In genomic region chr16:52071766-52072209, GRCm38 (mm10) we compare ENCODE assay signal across 10 mouse cellular contexts. TPM values are rescaled to one million over a fixed set of nuclear protein-coding genes. Genes with fewer than 3 reads are reported as not detected.
DNase-seq lines count a peak whose midpoint lies in the region; ATAC-seq and TF ChIP-seq lines count a peak whose summit lies in the region.
"Had no signal": no experiment of that assay in that cellular context is flagged by ENCODE, and none has a peak within 500 bp of the region (broad histone marks: within the 10 kb centered on the region; RNA-seq: fewer than 3 reads in every experiment).

No protein-coding gene starts in this region.

- H3K4me3 ChIP-seq in lung, embryonic 14.5 days (ENCODE audit: low read depth, low read length) = no peak overlapping the region
- H3K4me3 ChIP-seq in lung, adult 2 months (replicated peaks; ENCODE audit: extremely low read depth, low read depth, low read length) = no peak overlapping the region
- peak overlapping the region; percentile 7; the same call in 1 of the 2 replicates for H3K4me3 ChIP-seq in heart, embryonic 10.5 days
- H3K4me3 ChIP-seq in limb, embryonic 13.5 days = no peak overlapping the region
- no peak overlapping the region for H3K4me3 ChIP-seq in forebrain, embryonic 14.5 days (ENCODE audit: low read depth, low read length)
- H3K4me3 ChIP-seq: stomach, embryonic 15.5 days had no signal

- peak overlapping the region; percentile 54 for H3K27ac ChIP-seq in lung, embryonic 14.5 days (ENCODE audit: low read depth)
- peak overlapping the region; percentile 85 for H3K27ac ChIP-seq in heart, embryonic 10.5 days
- H3K27ac ChIP-seq in limb, embryonic 13.5 days = no peak overlapping the region
- H3K27ac ChIP-seq in forebrain, embryonic 14.5 days (ENCODE audit: low read depth, low read length) = no peak overlapping the region
- H3K27ac ChIP-seq: stomach, embryonic 15.5 days had no signal

- H3K36me3 ChIP-seq in lung, embryonic 14.5 days (ENCODE audit: insufficient read depth) = no peaks in the 10 kb centered on the region
- H3K36me3 ChIP-seq in heart, embryonic 10.5 days = peaks cover 3% of the 10 kb centered on the region; the same call in 1 of the 2 replicates
- no peaks in the 10 kb centered on the region; the same call in 1 of the 2 replicates for H3K36me3 ChIP-seq in limb, embryonic 13.5 days
- H3K36me3 ChIP-seq in forebrain, embryonic 14.5 days (ENCODE audit: control insufficient read depth, insufficient read depth, low read length) = no peaks in the 10 kb centered on the region
- H3K36me3 ChIP-seq: stomach, embryonic 15.5 days had no signal

- H3K9ac ChIP-seq in lung, embryonic 14.5 days = no peak overlapping the region
- no peak overlapping the region for H3K9ac ChIP-seq in limb, embryonic 13.5 days
- no peak overlapping the region for H3K9ac ChIP-seq in forebrain, embryonic 14.5 days (ENCODE audit: low read length)
- H3K9ac ChIP-seq: stomach, embryonic 15.5 days had no signal

- peak; percentile 88 for ATAC-seq in lung, embryonic 14.5 days (ENCODE audit: insufficient read depth)
- peak; percentile 49 for ATAC-seq in limb, embryonic 13.5 days (ENCODE audit: low FRiP score, low read depth)
- ATAC-seq in forebrain, embryonic 14.5 days = no peak

- H3K4me1 ChIP-seq in lung, embryonic 14.5 days (ENCODE audit: insufficient read depth) = peaks cover 8% of the 10 kb centered on the region; the same call in 1 of the 2 replicates
- H3K4me1 ChIP-seq in lung, adult 2 months (ENCODE audit: control insufficient read depth, insufficient read depth, low read length) = peaks cover 17% of the 10 kb centered on the region
- peaks cover 35% of the 10 kb centered on the region for H3K4me1 ChIP-seq in heart, embryonic 10.5 days
- H3K4me1 ChIP-seq in limb, embryonic 13.5 days = peaks cover 22% of the 10 kb centered on the region
- H3K4me1 ChIP-seq in forebrain, embryonic 14.5 days (ENCODE audit: control insufficient read depth, insufficient read depth, low read length) = no peaks in the 10 kb centered on the region; the same call in 1 of the 2 replicates

- TF ChIP-seq CTCF in lung, embryonic 14.5 days (IDR thresholded peaks at IDR 0.05; ENCODE audit: low read depth) = no peak
- no peak for TF ChIP-seq CTCF in lung, adult 2 months (IDR thresholded peaks at IDR 0.05; ENCODE audit: insufficient read depth, low read length)

- DNase-seq in lung, embryonic 14.5 days = peak; percentile 88
- no peak for DNase-seq in lung, adult 2 months
- no peak for DNase-seq in heart, embryonic 10.5 days (ENCODE audit: low spot score)
- peak; percentile 93 for DNase-seq in skeletal muscle tissue, adult 2 months (ENCODE audit: low read depth, low spot score)
- DNase-seq in left cerebral cortex, adult 9 months (ENCODE audit: low spot score in 2 of 2) = no peak
- DNase-seq in forebrain, embryonic 14.5 days (ENCODE audit: low spot score) = no peak
- DNase-seq: adrenal gland, postnatal 10 days; cerebellum, adult 9-11 months had no signal

- no peak overlapping the region for H3K4me2 ChIP-seq in lung, embryonic 14.5 days
- no peak overlapping the region for H3K4me2 ChIP-seq in limb, embryonic 13.5 days (replicated peaks)
- H3K4me2 ChIP-seq in forebrain, embryonic 14.5 days (ENCODE audit: low read length) = no peak overlapping the region
- H3K4me2 ChIP-seq: stomach, embryonic 15.5 days had no signal

- TF ChIP-seq POLR2A in lung, adult 2 months (IDR thresholded peaks at IDR 0.05; ENCODE audit: borderline replicate concordance, extremely low read depth, low read depth, low read length) = no peak

- 23% methylated on average over 6 of the region's 6 CpGs for WGBS in lung, embryonic 14.5 days
- 35% methylated on average over 6 of the region's 6 CpGs for WGBS in lung, adult 2 months
- WGBS in heart, embryonic 10.5 days = 31% methylated on average over 6 of the region's 6 CpGs
- 78% methylated on average over 6 of the region's 6 CpGs for WGBS in limb, embryonic 13.5 days
- 80% methylated on average over 6 of the region's 6 CpGs for WGBS in forebrain, embryonic 14.5 days

- no peaks in the 10 kb centered on the region for H3K27me3 ChIP-seq in lung, embryonic 14.5 days (ENCODE audit: insufficient read depth, low read length)
- H3K27me3 ChIP-seq in heart, embryonic 10.5 days (ENCODE audit: insufficient read depth, poor library complexity, severe bottlenecking) = no peaks in the 10 kb centered on the region
- H3K27me3 ChIP-seq in limb, embryonic 13.5 days = no peaks in the 10 kb centered on the region
- no peaks in the 10 kb centered on the region for H3K27me3 ChIP-seq in forebrain, embryonic 14.5 days (replicated peaks; ENCODE audit: control insufficient read depth, insufficient read depth, low read length)
- H3K27me3 ChIP-seq: stomach, embryonic 15.5 days had no signal

- no peaks in the 10 kb centered on the region for H3K9me3 ChIP-seq in lung, embryonic 14.5 days (ENCODE audit: low read depth, low read length)
- no peaks in the 10 kb centered on the region for H3K9me3 ChIP-seq in heart, embryonic 10.5 days
- no peaks in the 10 kb centered on the region for H3K9me3 ChIP-seq in limb, embryonic 13.5 days
- no peaks in the 10 kb centered on the region for H3K9me3 ChIP-seq in forebrain, embryonic 14.5 days (replicated peaks; ENCODE audit: control insufficient read depth, low read length)
- H3K9me3 ChIP-seq: stomach, embryonic 15.5 days had no signal

RNA-seq across cellular contexts. Expression of gene Cblb, which starts 40.8 kb away (rescaled TPM):
- 19.8 and 21.8 TPM in 2 replicates for polyA plus RNA-seq in lung, embryonic 14.5 days (2014; fragmentation: Nextera tagmentation; extraction: Ambion mirVana)
- polyA plus RNA-seq in lung, adult 2 months (2012; rRNA removed) = 15.7 and 21.7 TPM in 2 replicates
- polyA plus RNA-seq in heart, embryonic 10.5 days (2016; fragmentation: Nextera tagmentation; extraction: Ambion mirVana) = 15.5 and 16.1 TPM in 2 replicates
- polyA plus RNA-seq in limb, embryonic 13.5 days (2015; fragmentation: Nextera tagmentation; extraction: Ambion mirVana) = 15.3 and 15.5 TPM in 2 replicates
- polyA plus RNA-seq in forebrain, embryonic 14.5 days (2014; fragmentation: Nextera tagmentation; extraction: Ambion mirVana) = 16.8 and 19.2 TPM in 2 replicates

Comparison
In these comparisons a context has a peak if more than half of its experiments do, and no peak if none do; other contexts are left out.
1. DNase-seq: peak in lung, embryonic 14.5 days (single experiment) and skeletal muscle tissue, adult 2 months (single experiment); none in lung, adult 2 months (single experiment), heart, embryonic 10.5 days (single experiment), left cerebral cortex, adult 9 months (0 of 2) and forebrain, embryonic 14.5 days (single experiment).
2. H3K27ac ChIP-seq: peak in lung, embryonic 14.5 days (single experiment) and heart, embryonic 10.5 days (single experiment); none in limb, embryonic 13.5 days (single experiment) and forebrain, embryonic 14.5 days (single experiment).